Mouse (Mus musculus): ENCODE measurements at regions not wholly inside any gene's neighbourhood (a gene's known extent, or its start where the extent isn't known, plus 50 kb on each side); places are given as distances from the start of the nearest gene placed in this dataset.

DNA sequence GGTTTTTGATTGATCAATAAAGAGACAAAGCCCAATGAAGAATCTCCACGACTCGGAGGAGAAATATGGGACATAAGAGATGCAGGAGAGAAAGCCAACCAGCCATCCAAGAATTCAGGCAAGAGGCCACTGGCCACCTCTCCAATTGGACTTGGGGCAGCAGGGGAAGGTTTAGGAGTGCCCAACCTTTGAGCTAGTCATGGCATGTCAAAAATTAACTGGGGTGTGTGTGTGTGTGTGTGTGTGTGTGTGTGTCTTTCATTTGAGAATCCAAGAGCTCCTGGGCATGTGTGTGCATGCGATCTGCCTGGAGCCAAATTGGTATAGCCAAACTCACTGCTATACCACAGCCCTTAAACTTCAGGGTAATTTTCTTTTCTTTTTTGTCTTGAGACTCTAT lies 51.6 kb upstream of the Cecr2 start:
- DNase-seq (ENCODE audit: low spot score), result no peak

DNA sequence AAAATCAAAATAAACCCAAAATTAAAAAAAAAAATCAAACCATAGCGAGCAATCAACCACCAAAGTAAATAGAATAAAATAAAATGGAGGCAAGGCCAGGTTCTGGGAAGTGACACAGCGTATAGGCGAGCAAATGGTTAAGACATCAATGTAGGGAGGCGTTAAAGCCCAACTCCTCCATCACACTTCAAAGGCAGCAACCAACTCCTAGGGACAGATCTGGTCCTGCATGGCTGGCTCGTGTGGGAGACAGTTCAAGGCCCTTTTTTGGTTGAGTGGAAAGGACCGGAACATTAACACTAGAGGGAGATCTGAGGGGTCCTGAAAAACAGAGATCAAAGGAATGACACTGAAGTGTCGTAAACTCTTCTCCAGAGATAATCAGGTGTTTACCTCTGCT lies 53.8 kb upstream of the Cecr2 start:
- DNase-seq (ENCODE audit: low spot score), result no peak

DNA sequence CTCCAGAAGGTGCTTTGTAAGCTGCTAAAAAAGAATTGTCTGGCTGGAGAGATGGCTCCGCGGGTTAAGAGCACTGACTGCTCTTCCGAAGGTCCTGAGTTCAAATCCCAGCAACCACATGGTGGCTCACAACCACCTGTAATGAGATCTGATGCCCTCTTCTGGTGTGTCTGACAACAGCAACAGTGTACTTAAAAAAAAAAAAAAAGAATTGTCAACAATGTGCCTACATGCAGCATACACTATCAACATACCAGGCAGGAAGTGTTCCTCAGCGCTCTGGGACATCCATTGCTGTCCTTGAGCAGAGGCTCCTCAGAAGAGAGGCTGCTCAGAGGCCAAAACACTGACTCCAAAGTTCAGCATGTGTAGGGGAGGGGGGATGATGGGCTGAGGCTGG lies 56.3 kb upstream of the Cecr2 start:
- no peak for DNase-seq (ENCODE audit: low spot score)

DNA sequence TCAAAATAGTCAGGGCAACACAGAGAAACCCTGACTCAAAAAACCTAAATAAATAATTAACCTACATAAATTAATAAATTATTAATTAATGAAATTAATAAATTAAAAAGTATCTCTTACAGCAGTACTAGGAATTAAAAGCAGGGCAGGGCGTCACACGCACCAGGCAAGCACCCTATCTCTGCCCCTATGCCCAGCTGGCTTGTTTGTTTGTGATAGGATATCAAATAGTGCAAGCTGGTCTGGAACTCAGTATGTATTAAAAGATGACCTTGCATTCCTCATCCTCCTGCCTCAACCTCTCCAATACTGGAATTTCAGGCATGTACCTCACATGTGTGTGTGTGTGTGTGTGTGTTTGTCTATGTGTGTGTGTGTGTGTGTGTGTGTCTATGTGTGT lies 60.7 kb upstream of the Cecr2 start:
- DNase-seq (ENCODE audit: low spot score), result no peak

DNA sequence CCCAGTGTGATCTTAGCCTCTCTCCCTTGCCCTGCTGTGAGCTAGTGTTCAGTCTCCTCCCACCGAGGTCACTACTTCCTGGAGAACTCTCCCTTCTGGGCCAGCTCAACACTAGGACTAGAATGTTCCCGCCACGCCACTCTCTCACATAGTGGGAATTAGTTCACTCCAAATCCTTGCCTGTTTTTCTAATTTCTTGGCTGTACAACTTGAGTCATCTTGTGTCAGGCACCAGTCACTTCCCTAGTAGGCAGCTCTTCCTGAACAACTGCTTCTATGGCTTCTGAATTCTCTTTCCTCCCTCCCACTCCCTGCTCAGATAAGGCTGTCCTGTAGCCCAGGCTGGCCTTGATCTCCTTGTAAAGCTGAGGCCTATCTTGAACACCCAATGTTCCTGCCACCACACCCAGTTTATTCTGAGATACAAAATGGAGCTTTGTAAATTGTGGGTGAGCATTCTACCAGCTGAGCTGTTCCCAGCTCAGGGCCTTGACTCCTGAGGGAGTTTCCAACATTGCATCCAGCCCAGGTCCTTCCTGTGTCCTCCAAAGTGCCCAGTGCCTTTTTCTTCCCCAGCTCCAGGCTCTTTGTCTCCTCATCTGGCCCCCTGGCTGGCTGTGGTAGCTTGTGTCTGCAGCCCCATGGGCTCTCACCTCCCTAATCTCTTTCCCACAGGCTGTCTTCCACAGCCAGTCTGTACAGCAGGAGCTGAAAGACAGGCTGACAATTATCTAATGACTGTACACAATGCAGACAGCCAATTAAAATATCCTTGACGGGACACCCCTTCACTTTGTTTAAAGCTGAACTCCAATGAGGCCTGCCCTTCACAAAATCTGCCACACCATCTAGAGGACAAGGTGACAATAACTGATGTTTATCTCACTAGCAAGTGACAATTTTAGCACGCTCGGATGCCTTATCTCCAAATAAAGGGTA lies 61.9 kb upstream of the Cecr2 start:
- no peak for DNase-seq (ENCODE audit: low spot score)

DNA sequence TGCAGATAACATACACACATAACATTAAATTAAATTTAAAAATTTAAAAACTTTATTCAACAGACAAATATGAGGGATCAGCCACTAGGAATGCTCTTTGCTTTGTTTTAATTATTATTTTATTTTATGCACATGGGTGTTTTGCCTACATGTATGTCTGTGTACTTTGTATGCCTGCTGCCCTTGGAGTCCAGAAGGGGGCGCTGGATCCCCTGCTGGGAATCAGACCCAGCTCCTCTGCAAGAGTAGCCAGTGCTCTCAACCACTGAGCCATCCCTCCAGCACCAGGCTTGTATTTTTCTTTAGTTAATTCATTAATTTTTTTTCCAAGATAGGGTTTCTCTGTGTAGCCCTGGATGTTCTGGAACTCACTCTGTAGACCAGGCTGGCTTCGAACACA lies 62.7 kb upstream of the Cecr2 start:
- peak; percentile 18 for DNase-seq (ENCODE audit: low spot score)

DNA sequence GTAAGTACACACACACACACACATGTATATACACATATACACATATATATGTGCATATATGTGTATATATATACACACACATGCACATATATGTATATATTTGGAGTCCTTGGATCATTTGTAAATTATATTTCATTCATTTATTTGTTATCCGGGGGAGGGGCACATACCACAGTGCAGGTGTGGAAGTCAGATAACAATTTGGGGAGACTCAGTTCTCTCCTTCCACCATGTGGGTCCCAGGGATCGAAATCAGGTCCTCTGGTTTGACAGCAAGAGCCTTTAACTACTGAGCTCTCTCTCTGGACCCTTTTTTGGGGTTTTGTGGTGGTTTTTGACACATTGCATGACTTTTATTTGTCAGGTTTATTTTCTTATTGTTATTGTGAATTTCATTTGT lies 65.8 kb upstream of the Cecr2 start:
- no peak for DNase-seq (ENCODE audit: low spot score)

DNA sequence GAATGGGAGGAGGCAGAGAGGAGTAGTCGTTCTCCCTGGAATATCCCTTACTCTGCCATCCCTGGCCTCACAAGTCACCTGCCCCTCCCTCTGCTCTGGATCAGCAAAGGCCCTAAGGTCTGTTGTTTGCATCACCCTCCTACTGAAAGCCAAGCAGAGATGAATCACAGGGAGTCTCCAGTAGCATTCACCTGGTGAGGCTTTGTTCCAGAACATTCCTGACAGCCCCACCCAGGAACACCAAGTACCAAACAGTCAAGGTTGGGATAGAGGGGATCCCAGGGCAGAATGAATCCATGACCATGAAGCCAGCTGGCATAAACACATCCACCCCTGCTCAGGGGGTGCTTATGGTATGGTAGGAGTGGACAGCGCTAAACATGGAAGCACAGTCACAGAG lies 67.4 kb upstream of the Hdhd5 start:
- DNase-seq (ENCODE audit: low spot score), result no peak

DNA sequence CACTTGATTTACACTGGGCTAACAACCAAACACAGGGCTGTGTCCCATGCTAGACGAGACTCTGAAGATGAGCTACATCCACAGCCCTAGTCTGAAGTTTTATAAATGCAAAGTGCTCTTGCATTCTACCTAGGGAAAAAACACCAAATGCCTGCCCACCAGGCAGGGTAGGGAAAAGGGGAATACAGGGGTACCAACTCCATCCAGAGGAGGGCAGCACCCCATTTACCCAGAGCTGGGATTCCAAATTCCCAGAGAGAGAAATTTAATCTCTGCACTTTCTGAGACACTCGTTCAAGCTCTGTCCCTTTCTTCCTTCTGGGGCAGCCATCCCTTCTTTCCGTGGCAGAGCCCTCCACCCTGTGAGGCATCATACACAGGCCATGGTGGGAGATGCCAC lies 66.8 kb upstream of the Hdhd5 start:
- no peak for DNase-seq (ENCODE audit: low spot score)

DNA sequence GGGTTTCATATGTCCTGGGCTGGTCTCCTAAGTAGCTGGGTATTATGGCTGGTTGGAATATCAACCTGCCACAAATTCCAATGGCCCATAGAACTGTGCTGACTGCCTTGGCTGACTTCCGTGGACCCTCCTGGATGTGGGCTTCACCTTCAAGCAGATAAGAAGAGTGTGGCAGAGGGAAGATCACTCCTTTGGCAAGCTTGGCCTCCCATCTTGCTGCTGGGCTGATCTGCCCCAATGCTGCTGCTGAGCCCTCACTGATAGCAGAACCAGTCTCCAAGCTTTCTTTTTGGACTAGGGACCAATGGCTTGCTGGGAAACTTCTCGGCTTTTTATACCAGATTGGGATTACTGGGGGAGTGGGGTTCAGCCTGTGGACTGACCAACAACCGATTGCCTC lies 65.6 kb upstream of the Hdhd5 start:
- no peak for DNase-seq (ENCODE audit: low spot score)

DNA sequence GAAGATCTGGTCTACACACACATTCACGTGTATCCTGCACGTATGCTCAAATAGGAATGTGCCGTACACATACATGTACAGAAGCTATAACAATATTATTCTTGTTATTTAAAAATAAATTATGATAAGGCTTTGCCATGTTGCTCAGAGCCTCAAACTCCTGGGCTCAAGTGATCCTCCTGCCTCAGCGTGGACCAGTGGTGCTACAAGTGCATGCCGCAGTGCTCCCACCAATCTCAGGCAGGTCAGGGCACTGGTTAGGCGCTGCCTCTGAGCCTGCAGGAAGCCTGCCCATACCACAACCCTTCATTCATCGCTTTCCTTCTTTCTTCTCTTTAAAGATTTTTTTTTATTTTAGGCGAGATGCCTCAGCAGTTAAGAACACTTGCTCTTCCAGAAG lies 63.3 kb upstream of the Hdhd5 start:
- no peak for DNase-seq (ENCODE audit: low spot score)

DNA sequence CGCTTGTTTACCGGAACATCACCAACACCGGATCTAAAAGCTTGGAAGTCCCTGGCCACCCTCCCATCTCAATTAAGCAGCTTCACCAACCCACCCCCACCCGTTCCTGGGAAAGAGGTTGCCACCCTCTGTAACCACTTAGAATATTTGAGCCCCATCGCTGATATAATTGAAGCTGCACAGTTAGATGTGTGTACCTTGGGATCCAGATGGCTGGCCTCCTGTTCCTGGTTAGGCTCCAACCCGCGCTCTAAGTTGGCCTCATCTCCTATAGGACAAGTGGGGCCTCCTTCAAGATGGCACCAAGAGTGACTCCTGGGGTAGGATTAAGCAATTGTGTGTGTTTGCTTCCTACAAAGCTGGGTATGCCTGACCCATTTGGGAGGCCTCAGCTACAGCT lies 61.6 kb upstream of the Hdhd5 start:
- DNase-seq (ENCODE audit: low spot score), result no peak

DNA sequence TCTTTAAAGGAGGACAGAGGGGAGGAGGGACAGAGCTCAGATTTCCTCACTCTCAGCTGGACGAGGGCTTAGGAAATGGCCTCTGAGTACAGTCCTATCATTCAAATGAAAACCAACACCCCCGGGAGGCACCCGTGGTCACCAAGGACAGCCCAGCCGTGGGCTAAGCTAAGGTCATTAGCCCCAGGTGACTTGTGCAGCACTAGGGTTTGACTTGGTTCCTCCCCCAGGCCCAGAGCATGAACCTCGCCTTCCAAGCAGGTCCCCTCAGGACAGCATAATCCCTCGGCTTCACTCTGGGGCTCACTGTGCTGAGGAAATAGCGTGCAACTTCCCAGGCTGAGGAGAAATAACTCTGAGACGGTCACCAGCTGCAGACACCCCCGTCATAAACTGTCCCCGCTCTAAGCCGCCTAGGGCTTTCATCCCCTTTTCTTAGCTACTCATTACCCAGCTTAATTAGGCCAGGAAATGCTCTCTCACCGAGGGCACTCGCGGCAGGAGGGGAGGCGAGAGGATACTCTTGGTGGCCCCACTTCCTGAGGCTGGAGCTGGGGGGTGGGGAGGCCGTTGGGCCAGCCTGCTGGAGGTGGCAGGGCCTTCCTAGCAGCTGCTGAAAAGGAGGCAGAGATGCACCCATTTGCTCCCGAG lies 61.0 kb upstream of the Hdhd5 start:
- DNase-seq (ENCODE audit: low spot score), result no peak

DNA sequence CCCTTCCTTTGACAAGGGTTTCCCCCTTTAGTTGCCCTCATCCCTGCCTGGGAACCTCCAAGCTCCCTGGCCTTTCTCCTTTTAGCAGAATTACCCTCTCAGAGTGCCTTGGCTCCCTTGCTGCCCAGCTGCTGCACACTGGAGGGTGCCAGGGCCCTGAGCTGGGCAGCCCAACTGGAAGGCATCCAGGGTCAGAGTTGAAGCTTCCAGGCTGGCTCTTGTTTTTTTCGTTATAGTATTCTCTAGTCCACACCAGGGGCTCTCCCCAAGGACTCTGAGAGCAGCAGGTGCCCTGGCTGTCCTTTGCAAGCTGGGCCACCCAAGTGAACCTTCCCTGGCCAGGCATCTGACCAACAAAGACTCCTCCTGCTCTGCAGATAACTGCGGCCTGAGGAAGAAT lies 59.1 kb upstream of the Hdhd5 start:
- DNase-seq (ENCODE audit: low spot score), result no peak

DNA sequence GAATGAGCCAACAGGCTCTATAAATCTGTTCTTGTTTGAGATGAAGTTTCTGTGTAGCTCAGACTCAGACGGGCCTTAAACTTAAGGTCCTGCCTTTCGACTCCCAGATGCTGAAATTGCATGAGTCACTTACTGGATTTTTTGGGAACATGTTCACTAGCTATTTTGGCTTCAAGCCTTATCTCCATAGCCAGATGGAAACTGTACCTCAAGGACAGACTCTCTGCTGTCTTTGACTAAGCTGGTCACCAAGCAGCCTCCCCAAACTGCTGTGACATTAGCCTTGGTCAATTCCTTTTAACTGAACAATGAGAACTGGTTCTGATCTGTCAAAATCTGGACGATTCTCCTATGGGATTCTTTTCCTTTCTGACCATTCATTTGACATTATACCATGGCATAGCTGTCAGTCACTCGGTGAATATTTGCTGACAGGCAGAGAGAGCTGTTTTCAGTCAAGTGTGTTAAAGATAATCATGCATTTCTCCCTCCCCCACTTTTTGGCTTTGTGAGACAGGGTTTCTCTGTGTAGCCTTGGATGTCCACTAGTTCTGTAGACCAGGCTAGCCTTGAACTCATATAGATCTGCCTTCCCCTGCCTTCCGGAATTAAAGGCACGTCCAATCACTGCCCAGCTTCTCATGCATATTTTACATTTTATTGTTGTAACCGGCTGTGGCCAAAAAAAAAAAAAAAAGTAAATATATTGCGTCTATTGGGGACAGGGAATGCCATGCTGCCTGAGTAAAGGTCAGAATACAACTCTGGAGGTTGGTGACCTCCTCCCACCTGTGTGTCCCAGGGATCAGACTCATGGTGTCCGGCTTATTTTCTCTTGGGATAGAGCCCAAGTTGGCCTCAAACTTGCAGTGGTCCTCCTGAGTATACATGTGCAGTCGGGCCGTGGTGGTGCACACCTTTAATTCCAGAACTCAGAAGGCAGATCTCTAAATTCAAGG lies 57.9 kb upstream of the Hdhd5 start:
- no peak for DNase-seq (ENCODE audit: low spot score)

DNA sequence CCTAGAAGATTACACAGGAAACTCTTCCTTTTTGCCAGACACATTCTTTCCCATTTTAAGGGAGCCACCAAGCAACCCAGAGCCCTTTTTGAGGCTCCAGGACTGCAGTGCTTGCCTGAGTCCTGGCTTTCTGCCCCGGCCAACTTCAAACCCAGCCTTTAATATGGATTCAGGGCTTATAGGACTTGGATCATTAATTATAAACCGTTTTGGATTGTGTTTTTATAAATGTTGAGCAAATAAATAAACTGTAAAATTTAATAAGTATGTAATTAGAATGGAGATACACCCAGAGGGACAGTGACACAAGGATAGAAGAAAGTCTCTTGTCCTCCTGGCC lies 54.8 kb upstream of the Hdhd5 start:
- DNase-seq (ENCODE audit: low spot score), result no peak

DNA sequence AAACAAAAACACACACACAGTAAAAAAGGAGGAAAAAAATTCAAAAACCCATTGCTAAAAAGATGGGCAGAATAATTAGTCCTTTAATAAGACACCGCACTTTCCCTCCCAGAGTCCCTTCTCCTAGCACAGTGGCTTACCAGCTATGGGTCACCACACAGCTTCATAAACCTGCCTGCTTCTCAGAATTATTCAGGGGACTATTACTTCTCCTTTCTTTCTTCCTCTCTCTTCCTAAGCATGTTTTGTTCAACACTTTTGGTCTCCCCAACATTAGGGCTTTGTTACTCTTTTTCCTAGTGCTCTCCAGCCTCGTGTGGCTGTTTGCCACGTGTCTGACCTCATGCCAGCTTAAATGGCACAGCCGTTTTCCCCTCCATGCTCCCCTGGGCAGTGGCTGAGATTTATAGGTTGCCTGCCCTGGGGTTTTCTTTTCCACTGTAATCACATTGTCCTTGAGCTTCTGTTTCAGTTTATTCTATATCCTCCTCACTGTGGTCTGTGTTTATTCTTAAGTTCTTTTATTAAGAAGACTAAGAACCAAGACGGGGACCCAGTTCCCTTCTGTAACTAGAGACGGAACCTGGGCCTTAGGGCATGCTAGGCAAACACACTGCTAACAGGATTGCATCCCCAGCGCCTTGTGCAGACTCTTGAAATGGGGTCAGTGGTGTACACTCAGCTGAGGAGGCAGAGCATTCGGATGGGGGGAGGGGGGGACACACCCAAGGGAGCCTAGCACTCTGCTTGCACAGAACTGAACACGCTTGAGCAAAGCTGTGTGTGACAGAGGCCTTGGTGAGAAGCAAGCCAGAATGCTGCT lies 54.2 kb upstream of the Hdhd5 start:
- DNase-seq (ENCODE audit: low spot score), result no peak

DNA sequence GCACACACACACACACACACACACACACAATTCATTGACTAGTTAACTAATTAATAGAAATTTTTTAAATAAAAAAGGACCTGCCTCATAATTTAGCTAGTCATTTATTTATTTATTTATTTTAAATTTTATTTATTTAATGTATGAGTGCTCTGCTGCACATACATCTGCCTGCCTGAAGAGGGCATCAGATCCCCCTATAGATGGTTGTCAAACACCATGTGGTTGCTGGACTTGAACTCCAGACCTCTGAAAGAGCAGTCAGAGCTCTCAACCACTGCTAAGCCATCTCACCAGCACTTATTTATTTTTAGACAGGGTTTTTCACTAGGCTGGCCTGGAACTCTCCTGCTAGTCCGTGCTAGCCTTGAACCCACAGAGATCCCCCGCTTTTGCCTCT lies 50.6 kb upstream of the Hdhd5 start:
- no peak for DNase-seq (ENCODE audit: low spot score)

Measured in urinary bladder, postnatal 14 days (tissue).